Mouse (Mus musculus): ENCODE data around the gene Tbc1d2.

GRCm38 (mm10) chr4:46589946-46590684 is 59.9 kb downstream of the Tbc1d2 start:
- TF ChIP-seq EP300 (IDR thresholded peaks at IDR 0.05; ENCODE audit: insufficient read depth, low read depth, low read length) (no peak), POLR2A (IDR thresholded peaks at IDR 0.05; ENCODE audit: insufficient read depth, low read depth, low read length) (no peak)
